24 mouse cellular contexts compared by ENCODE assay signal in genomic region chr6:146865701-146866100, GRCm38 (mm10). TPM values are rescaled to one million over a fixed set of nuclear protein-coding genes. Genes with fewer than 3 reads are reported as not detected.
A peak's percentile ranks its signal among the peaks of the same experiment; 100 is the strongest.
DNase-seq lines count a peak whose midpoint lies in the region; ATAC-seq and TF ChIP-seq lines count a peak whose summit lies in the region.
"Had no signal": no experiment of that assay in that cellular context is flagged by ENCODE, and none has a peak within 500 bp of the region (broad histone marks: within the 10 kb centered on the region; RNA-seq: fewer than 3 reads in every experiment).

No protein-coding gene starts in this region.

- H3K79me2 ChIP-seq in CH12.LX (replicated peaks; ENCODE audit: control insufficient read depth, extremely low read depth, insufficient read depth, poor library complexity, severe bottlenecking): no peaks in the 10 kb centered on the region

- no peak overlapping the region for H3K27ac ChIP-seq in liver, embryonic 12.5 days
- no peak overlapping the region for H3K27ac ChIP-seq in CH12.LX (ENCODE audit: insufficient read depth, low read depth)
- no peak overlapping the region for H3K27ac ChIP-seq in ES-E14 (ENCODE audit: insufficient read depth, low read depth, low read length, poor library complexity, severe bottlenecking)
- H3K27ac ChIP-seq in limb, embryonic 10.5 days: no peak overlapping the region
- H3K27ac ChIP-seq: embryonic facial prominence, embryonic 15.5 days; forebrain, embryonic 12.5 days; heart, embryonic 13.5 days; hindbrain, embryonic 10.5 days; left cerebral cortex, adult 2 months; neural tube, embryonic 12.5 days; stomach, embryonic 15.5 days had no signal

- no peak for ATAC-seq in liver, embryonic 12.5 days
- ATAC-seq: midbrain, embryonic 16.5 days had no signal

- no peaks in the 10 kb centered on the region for H3K9me3 ChIP-seq in liver, embryonic 12.5 days (replicated peaks)
- H3K9me3 ChIP-seq in CH12.LX (replicated peaks; ENCODE audit: low read length) (no peaks in the 10 kb centered on the region), ES-E14 (ENCODE audit: control insufficient read depth, insufficient read depth, low read depth, low read length) (no peaks in the 10 kb centered on the region)
- H3K9me3 ChIP-seq in limb, embryonic 10.5 days (replicated peaks): no peaks in the 10 kb centered on the region
- H3K9me3 ChIP-seq: embryonic facial prominence, embryonic 15.5 days; forebrain, embryonic 12.5 days; heart, embryonic 13.5 days; hindbrain, embryonic 10.5 days; neural tube, embryonic 12.5 days; stomach, embryonic 15.5 days had no signal

- H3K27me3 ChIP-seq in liver, embryonic 12.5 days (replicated peaks): no peaks in the 10 kb centered on the region
- H3K27me3 ChIP-seq in CH12.LX (replicated peaks): no peaks in the 10 kb centered on the region
- no peaks in the 10 kb centered on the region for H3K27me3 ChIP-seq in limb, embryonic 10.5 days (ENCODE audit: low read depth, poor library complexity, severe bottlenecking)
- H3K27me3 ChIP-seq: embryonic facial prominence, embryonic 15.5 days; forebrain, embryonic 12.5 days; heart, embryonic 13.5 days; neural tube, embryonic 12.5 days; stomach, embryonic 15.5 days had no signal

- peak; percentile 19 for DNase-seq in liver
- DNase-seq in CH12.LX (ENCODE audit: extremely low read depth): peak; percentile 25
- DNase-seq in ES-E14 (ENCODE audit: low read depth, low spot score): peak; percentile 61
- peak; percentile 36 for DNase-seq in c-Kit-positive CD71-positive TER-119-positive erythroid progenitor cells, embryonic 14.5 days (ENCODE audit: low spot score)
- no peak for DNase-seq in limb, embryonic 10.5 days (ENCODE audit: low spot score)
- no peak for DNase-seq in embryo, embryonic 10.5 days (ENCODE audit: low spot score)
- DNase-seq in heart, adult 18-20 months: no peak
- DNase-seq: adrenal gland, postnatal 14 days; cerebellum, adult 11 months; kidney, adult 11 months; lung, postnatal 36 days had no signal

- TF ChIP-seq RAD21 in CH12.LX (IDR thresholded peaks at IDR 0.05; ENCODE audit: low read depth, low read length): peak; percentile 41

- no peak overlapping the region for H3K9ac ChIP-seq in liver, embryonic 12.5 days
- H3K9ac ChIP-seq in CH12.LX (ENCODE audit: insufficient read depth, low read depth) (no peak overlapping the region), ES-E14 (ENCODE audit: insufficient read depth, low read depth, low read length, poor library complexity, severe bottlenecking) (no peak overlapping the region)
- H3K9ac ChIP-seq: embryonic facial prominence, embryonic 15.5 days; forebrain, embryonic 12.5 days; heart, embryonic 13.5 days; neural tube, embryonic 12.5 days; stomach, embryonic 15.5 days had no signal

- TF ChIP-seq CTCF in CH12.LX (conservative IDR thresholded peaks at IDR 0.05 in 1 of 2, IDR thresholded peaks at IDR 0.05 in 1 of 2; ENCODE audit: low read depth in 2 of 2, low read length in 2 of 2): peak in 1 of 2 experiments; percentile 58; a peak in 2 of 4 replicates

- 74% methylated on average over 4 of the region's 4 CpGs for WGBS in liver, embryonic 12.5 days (ENCODE audit: insufficient replicate concordance)
- WGBS in limb, embryonic 10.5 days: 78% methylated on average over 4 of the region's 4 CpGs

- no peak overlapping the region for H3K4me2 ChIP-seq in liver, embryonic 12.5 days
- H3K4me2 ChIP-seq in CH12.LX (ENCODE audit: insufficient read depth, low read depth, poor library complexity, severe bottlenecking): no peak overlapping the region
- H3K4me2 ChIP-seq: embryonic facial prominence, embryonic 15.5 days; forebrain, embryonic 12.5 days; heart, embryonic 13.5 days; neural tube, embryonic 12.5 days; stomach, embryonic 15.5 days had no signal

- in situ Hi-C loops in CH12.LX (cut with MboI; ENCODE audit: low pct_ligation_motif_present, low pct_unique_long_range_greater_than_20kb, low sequenced_read_pairs): no loop called here
- in situ Hi-C loops in ES-E14 (cut with MboI; ENCODE audit: low sequenced_read_pairs in 2 of 2, unreplicated experiment in 2 of 2): no loop called here

- H3K4me1 ChIP-seq in liver, embryonic 12.5 days: no peaks in the 10 kb centered on the region
- H3K4me1 ChIP-seq in CH12.LX (ENCODE audit: control insufficient read depth in 1 of 2, insufficient read depth in 2 of 2) (0 out of 4 replicates have a peak, but pooled peaks cover 0 to 2% of the 10 kb centered on the region in 2 experiments), ES-E14 (ENCODE audit: control insufficient read depth in 2 of 2, insufficient read depth in 2 of 2, low read length in 2 of 2, poor library complexity in 1 of 2) (no peaks in the 10 kb centered on the region)
- H3K4me1 ChIP-seq in limb, embryonic 10.5 days: no peaks in the 10 kb centered on the region
- H3K4me1 ChIP-seq: embryonic facial prominence, embryonic 15.5 days; forebrain, embryonic 12.5 days; heart, embryonic 13.5 days; hindbrain, embryonic 10.5 days; neural tube, embryonic 12.5 days; stomach, embryonic 15.5 days had no signal

- no peak overlapping the region for H3K4me3 ChIP-seq in liver, embryonic 12.5 days
- H3K4me3 ChIP-seq in CH12.LX (replicated peaks in 1 of 3; ENCODE audit: low read depth in 2 of 3, low read length in 2 of 3, poor library complexity in 1 of 3) (no peak overlapping the region), ES-E14 (ENCODE audit: insufficient read depth in 1 of 2, low read depth in 1 of 2, low read length in 2 of 2, poor library complexity in 1 of 2, severe bottlenecking in 1 of 2) (no peak overlapping the region)
- no peak overlapping the region for H3K4me3 ChIP-seq in limb, embryonic 10.5 days
- H3K4me3 ChIP-seq: embryonic facial prominence, embryonic 15.5 days; forebrain, embryonic 12.5 days; heart, embryonic 13.5 days; hindbrain, embryonic 10.5 days; left cerebral cortex, adult 2 months; neural tube, embryonic 12.5 days; stomach, embryonic 15.5 days had no signal

- no peak for TF ChIP-seq POLR2A in CH12.LX (IDR thresholded peaks at IDR 0.05; ENCODE audit: low read depth, low read length)

- TF ChIP-seq EP300 in CH12.LX (IDR thresholded peaks at IDR 0.05; ENCODE audit: low read length): no peak

- H3K36me3 ChIP-seq in liver, embryonic 12.5 days: no peaks in the 10 kb centered on the region
- H3K36me3 ChIP-seq in CH12.LX (replicated peaks in 1 of 2; ENCODE audit: control insufficient read depth in 1 of 2, insufficient read depth in 1 of 2, low read length in 1 of 2) (no peaks in the 10 kb centered on the region), ES-E14 (ENCODE audit: control insufficient read depth, insufficient read depth, low read length, poor library complexity, severe bottlenecking) (no peaks in the 10 kb centered on the region)
- no peaks in the 10 kb centered on the region for H3K36me3 ChIP-seq in limb, embryonic 10.5 days
- H3K36me3 ChIP-seq: embryonic facial prominence, embryonic 15.5 days; forebrain, embryonic 12.5 days; heart, embryonic 13.5 days; hindbrain, embryonic 10.5 days; neural tube, embryonic 12.5 days; stomach, embryonic 15.5 days had no signal

- dilution Hi-C loops in CH12.LX (cut with MboI; ENCODE audit: extremely low pct_ligation_motif_present, extremely low pct_unique_long_range_greater_than_20kb, low sequenced_read_pairs): no loop called here

TF ChIP-seq in CH12.LX, 34 proteins besides CTCF, POLR2A, EP300 and RAD21:
- TF ChIP-seq SMC3 (IDR thresholded peaks at IDR 0.05; ENCODE audit: low read depth, low read length) (peak; percentile 27; the same call in 1 of the 2 replicates), KAT2A (IDR thresholded peaks at IDR 0.05; ENCODE audit: insufficient replicate concordance, low read length) (no peak), NRF1 (IDR thresholded peaks at IDR 0.05; ENCODE audit: low read depth, low read length) (no peak), ZNF384 (IDR thresholded peaks at IDR 0.05; ENCODE audit: low read depth, low read length) (no peak), IRF4 (IDR thresholded peaks at IDR 0.05; ENCODE audit: low read depth, low read length) (no peak), MYC (IDR thresholded peaks at IDR 0.05; ENCODE audit: low read depth, low read length) (no peak), SIN3A (IDR thresholded peaks at IDR 0.05; ENCODE audit: low read length) (no peak), NELFE (IDR thresholded peaks at IDR 0.05; ENCODE audit: low read depth, low read length) (no peak), MAZ (IDR thresholded peaks at IDR 0.05; ENCODE audit: low read depth, low read length) (no peak)

TF ChIP-seq in ES-E14, 5 proteins besides CTCF, POLR2A, EP300 and RAD21:
- TF ChIP-seq HCFC1 (IDR thresholded peaks at IDR 0.05; ENCODE audit: borderline replicate concordance, insufficient read depth, low read length): no peak
- TF ChIP-seq CHD2 (IDR thresholded peaks at IDR 0.05; ENCODE audit: low read depth, low read length): no peak
- TF ChIP-seq ZC3H11A (IDR thresholded peaks at IDR 0.05; ENCODE audit: borderline replicate concordance, low read depth, low read length): no peak
- no peak for TF ChIP-seq MAFK (IDR thresholded peaks at IDR 0.05; ENCODE audit: insufficient read depth, low read depth, low read length)
- TF ChIP-seq ZNF384 (IDR thresholded peaks at IDR 0.05; ENCODE audit: low read depth, low read length): no peak

RNA-seq across cellular contexts. Expression of gene Smco2, which starts 15.8 kb away (rescaled TPM):
- not detected in 2 replicates for polyA plus RNA-seq in liver, embryonic 12.5 days (2016; fragmentation: Nextera tagmentation; extraction: Ambion mirVana)
- total RNA-seq in CH12.LX (2012; rRNA removed) (not detected in 2 replicates), CH12.LX (2014; rRNA removed) (not detected in 2 replicates), ES-E14 (2012; rRNA removed) (not detected in 2 replicates)
- not detected in 2 replicates for polyA plus RNA-seq in CH12.LX (2012; ENCODE audit: insufficient read length, low read depth)
- not detected in 2 replicates for polyA plus RNA-seq in limb, embryonic 10.5 days (2016; fragmentation: Nextera tagmentation; extraction: Ambion mirVana)
- 1 to 10 TPM; 2.2 TPM for total RNA-seq in heart, adult 18-20 months (2021)
- total RNA-seq: adrenal gland, postnatal 14 days; common myeloid progenitor, adult 5-6 weeks; gastrocnemius, adult 18-20 months; left cerebral cortex, adult 2 months had no signal
- polyA plus RNA-seq: embryonic facial prominence, embryonic 15.5 days; forebrain, embryonic 12.5 days; heart, embryonic 13.5 days; hindbrain, embryonic 10.5 days; large intestine, adult 2 months; limb, embryonic 14.5 days; midbrain, embryonic 16.5 days; neural tube, embryonic 12.5 days; stomach, embryonic 15.5 days had no signal

RNA-seq across cellular contexts. Expression of gene Ppfibp1, which starts 22.6 kb away (rescaled TPM):
- 16.5 and 17.5 TPM in 2 replicates for polyA plus RNA-seq in liver, embryonic 12.5 days (2016; fragmentation: Nextera tagmentation; extraction: Ambion mirVana)
- total RNA-seq in CH12.LX (2012; rRNA removed): 20.9 and 23.4 TPM in 2 replicates
- total RNA-seq in CH12.LX (2014; rRNA removed): 28.2 and 31.4 TPM in 2 replicates
- polyA plus RNA-seq in CH12.LX (2012; ENCODE audit: insufficient read length, low read depth): 28.2 and 33.1 TPM in 2 replicates
- total RNA-seq in ES-E14 (2012; rRNA removed): 30.1 and 39.9 TPM in 2 replicates
- 31.9 and 37.0 TPM in 2 replicates for polyA plus RNA-seq in limb, embryonic 10.5 days (2016; fragmentation: Nextera tagmentation; extraction: Ambion mirVana)
- total RNA-seq in heart, adult 18-20 months (2021): 100 to 1,000 TPM; 115 to 130 TPM

Comparison
In these comparisons a context has a peak if more than half of its experiments do, and no peak if none do; other contexts are left out.
1. DNase-seq: peak in liver (single experiment), CH12.LX (single experiment), ES-E14 (single experiment) and c-Kit-positive CD71-positive TER-119-positive erythroid progenitor cells, embryonic 14.5 days (single experiment); none in limb, embryonic 10.5 days (single experiment), embryo, embryonic 10.5 days (single experiment) and heart, adult 18-20 months (0 of 2).